Mouse (Mus musculus) erythroblast, embryonic 14.5 days (primary cell): ENCODE data around the gene Gm32687. TPM values are rescaled to one million over a fixed set of nuclear protein-coding genes. Genes with fewer than 3 reads are reported as not detected.
"Not testable (repeated sequence)": the region's sequence is repeated elsewhere in the genome, so short reads cannot be mapped to it uniquely, and the experiment has no call there.

Experiments
- H3K27me3 ChIP-seq: 2 replicates; pipeline ENCODE4 v1.6.1; 2012; ENCODE audit warnings: inconsistent platforms; ENCODE audit not compliant: control insufficient read depth
- H3K36me3 ChIP-seq: 2 replicates; pipeline ENCODE4 v1.6.1; 2012; ENCODE audit warnings: mild to moderate bottlenecking, inconsistent platforms; ENCODE audit not compliant: control insufficient read depth
- H3K4me1 ChIP-seq: 2 replicates; pipeline ENCODE4 v1.6.1; 2012; ENCODE audit warnings: inconsistent platforms; ENCODE audit not compliant: control insufficient read depth
- H3K4me3 ChIP-seq: replicated peaks from 2 replicates; pipeline ENCODE3; 2012; ENCODE audit warnings: moderate library complexity, mild to moderate bottlenecking, inconsistent platforms
- H3K9me3 ChIP-seq: 2 replicates; pipeline ENCODE4 v1.6.1; 2012; ENCODE audit warnings: low read length, inconsistent platforms, mixed read lengths; ENCODE audit not compliant: control insufficient read depth
- polyA plus RNA-seq: library from polyadenylated mRNA; stranded (reverse); fragments of >175 nt; gene quantifications from 2 replicates; pipeline ENCODE4 v1.2.3, GENCODE M21; 2012

Gm32687 gene
- polyA plus RNA-seq = not detected in 2 replicates

DNA sequence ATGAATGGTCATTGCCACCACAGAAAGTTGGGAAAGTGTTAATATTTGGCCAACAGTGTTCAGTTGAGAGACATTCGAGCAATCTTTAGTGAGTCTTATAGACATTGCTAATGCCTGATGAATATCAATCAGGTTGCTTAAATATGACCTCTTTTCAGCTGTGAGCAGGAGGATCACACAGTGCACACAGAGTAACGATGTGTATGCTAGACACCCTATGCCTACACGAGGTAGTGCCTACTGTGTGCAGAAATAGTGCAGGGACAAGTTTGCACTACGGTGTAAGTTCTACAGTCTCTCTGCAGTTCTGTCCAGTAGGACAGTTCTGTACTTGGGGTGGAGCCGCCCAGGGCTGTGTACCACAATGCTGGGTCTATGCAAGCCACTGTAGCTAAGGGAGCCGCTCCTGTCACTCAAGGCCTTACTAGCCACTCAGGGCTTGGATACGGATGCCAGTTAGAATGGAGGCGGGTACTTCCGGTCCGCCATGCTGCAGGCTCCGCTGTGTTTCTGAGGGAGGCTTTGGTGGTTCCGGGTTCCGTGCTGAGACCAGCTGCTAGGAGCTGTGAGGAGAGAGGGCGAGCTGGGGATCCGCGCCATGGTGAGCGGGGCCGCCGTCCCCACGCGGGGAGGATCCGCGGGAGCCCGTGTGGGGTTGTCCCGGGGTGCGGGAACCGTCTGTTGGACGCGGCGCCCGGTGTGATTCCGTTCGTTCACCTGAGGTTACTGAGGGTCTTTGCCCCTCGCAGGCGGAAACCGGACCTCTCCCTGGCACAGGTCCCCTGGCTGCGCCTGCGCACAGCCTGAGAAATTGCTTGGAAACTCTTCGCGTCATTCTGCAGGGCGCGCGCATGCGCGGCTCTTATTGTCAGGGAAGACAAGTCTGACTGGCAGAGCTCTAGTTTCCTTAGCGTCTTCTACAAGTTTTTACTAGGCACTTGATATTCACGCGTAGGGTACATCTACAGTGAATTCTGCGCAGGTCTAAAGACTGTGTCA is at the start of gene Gm32687:
TSS of gene Gm32687 (plus strand) at position 526 of the 999 bp plus-strand sequence.
- not testable (repeated sequence) for H3K9me3 ChIP-seq, H3K36me3 ChIP-seq, H3K4me1 ChIP-seq, H3K27me3 ChIP-seq, H3K4me3 ChIP-seq

DNA sequence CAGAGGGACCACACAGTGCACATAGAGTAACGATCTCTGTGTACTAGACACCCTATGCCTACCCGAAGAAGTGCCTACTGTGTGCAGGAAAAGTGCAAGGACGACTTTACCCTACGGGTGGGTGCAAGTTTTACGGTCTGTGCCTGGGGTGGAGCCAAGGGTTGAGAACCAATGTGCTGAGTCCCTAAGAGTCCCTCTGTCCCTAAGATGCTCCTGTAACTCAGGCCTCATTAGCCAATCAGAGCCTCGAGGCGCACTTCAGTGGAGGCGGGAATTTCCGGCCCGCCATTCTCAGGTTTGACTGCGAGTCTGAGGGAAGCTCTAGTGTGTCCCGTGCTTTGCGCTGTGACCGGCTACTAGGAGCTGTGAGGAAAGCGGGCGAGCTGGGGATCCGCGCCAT is 17.5 kb upstream of the Gm32687 start:
- H3K36me3 ChIP-seq, H3K4me3 ChIP-seq, H3K27me3 ChIP-seq, H3K4me1 ChIP-seq, H3K9me3 ChIP-seq: not testable (repeated sequence)

DNA sequence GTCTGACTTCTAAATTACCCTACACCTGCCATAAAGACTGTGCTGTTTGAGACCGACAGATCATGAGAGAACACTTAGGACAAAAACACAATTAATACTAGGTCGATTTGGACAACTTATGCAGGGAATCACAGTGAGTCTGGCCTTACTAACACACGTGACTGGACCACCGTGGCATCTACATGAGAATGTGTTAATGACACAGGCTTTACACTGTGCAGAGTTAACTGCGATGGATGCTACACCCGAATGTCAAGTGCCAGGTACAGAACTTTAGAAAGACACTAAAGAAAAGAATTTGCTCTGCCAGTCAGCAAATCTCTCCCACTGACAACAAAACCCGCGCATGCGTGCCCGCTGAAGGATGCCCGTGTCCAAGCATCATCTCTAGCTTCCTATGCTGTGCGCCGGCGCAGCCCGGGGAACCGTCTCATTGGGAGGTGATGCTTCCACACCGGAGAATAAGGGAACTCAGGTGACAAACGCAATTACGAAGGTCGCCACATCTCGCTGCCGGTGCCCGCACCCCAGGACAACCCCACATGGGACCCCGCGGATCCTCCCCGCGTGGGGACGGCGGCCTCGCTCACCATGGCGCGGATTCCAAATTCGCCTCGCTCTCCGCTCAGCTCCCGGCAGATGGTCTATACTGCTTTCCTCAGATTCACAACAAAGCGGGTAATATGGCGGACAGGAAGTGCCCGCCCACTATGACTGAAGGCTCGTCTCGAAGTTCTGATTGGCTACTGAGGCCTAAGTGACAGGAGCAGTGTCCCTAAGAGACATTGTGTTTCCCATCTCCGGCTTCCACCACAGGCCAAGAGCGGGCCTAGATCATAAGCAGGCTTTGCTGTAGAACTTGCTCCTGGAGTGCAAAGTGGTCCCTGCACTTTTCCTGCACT is 66.4 kb downstream of the Gm32687 start, which contains the start of gene Zfp781:
TSS of gene Zfp781 (minus strand) at position 639 of the 902 bp plus-strand sequence.
- not testable (repeated sequence) for H3K4me1 ChIP-seq, H3K27me3 ChIP-seq, H3K4me3 ChIP-seq, H3K36me3 ChIP-seq, H3K9me3 ChIP-seq

Other genes with a start within 250 kb of the Gm32687 start
- 6.6 and 6.9 TPM in 2 replicates for gene Sirt6, start 236.1 kb upstream of the Gm32687 start, polyA plus RNA-seq
- gene Ankrd24, start 235.4 kb upstream of the Gm32687 start, polyA plus RNA-seq = 0.18 and 0.21 TPM in 2 replicates
- 0.01 TPM in 2 replicates for gene Gm10778, start 214.9 kb upstream of the Gm32687 start, polyA plus RNA-seq
- gene Zfp433, start 159.1 kb upstream of the Gm32687 start, polyA plus RNA-seq = 0.08 TPM in 1 of 2 replicates, not detected in the other
- gene Gm3055, start 92.8 kb upstream of the Gm32687 start, polyA plus RNA-seq = not detected in 2 replicates
- not detected in 2 replicates for gene Gm4767, start 51.7 kb upstream of the Gm32687 start, polyA plus RNA-seq
- not detected in 2 replicates for gene Zfp781, start 66.5 kb downstream of the Gm32687 start, polyA plus RNA-seq
- 0.02 TPM in 1 of 2 replicates, not detected in the other for gene Zfp873, start 184.2 kb downstream of the Gm32687 start, polyA plus RNA-seq
- gene BC024063, start 219.4 kb downstream of the Gm32687 start, polyA plus RNA-seq = not detected in 2 replicates